Mouse (Mus musculus): ENCODE results near the gene Mxra7.

GRCm38 (mm10) chr11:116839601-116840000, 11.8 kb upstream of the Mxra7 start:
- no peak for TF ChIP-seq CTCF (IDR thresholded peaks at IDR 0.05; ENCODE audit: borderline replicate concordance, control insufficient read depth, extremely low read depth, insufficient read depth, low read length, poor library complexity)
- TF ChIP-seq POLR2A (IDR thresholded peaks at IDR 0.05; ENCODE audit: control insufficient read depth, extremely low read depth, insufficient read depth, low read length, poor library complexity): no peak

Measured in thymus, adult 2 months (tissue).